Mouse (Mus musculus) lung, embryonic 14.5 days (tissue): ENCODE results near the gene Rrp8. TPM values are rescaled to one million over a fixed set of nuclear protein-coding genes. Genes with fewer than 3 reads are reported as not detected.
"Not testable (repeated sequence)": the region's sequence is repeated elsewhere in the genome, so short reads cannot be mapped to it uniquely, and the experiment has no call there.

Source experiments
- ATAC-seq: fragments of 200-750 bp; cut with Nextera tagmentation; 2 replicates; pipeline ENCODE4 v1.8.0; 2017; ENCODE audit warnings: mild to moderate bottlenecking, moderate TSS enrichment, moderate library complexity; ENCODE audit not compliant: insufficient read depth
- DNase-seq: peaks from one replicate; pipeline ENCODE4 v3.0.0-alpha.2; 2015
- H3K27ac ChIP-seq: fragments of 300-500 bp; sonication (generic); 2 replicates; pipeline ENCODE4 v1.5.1; 2014; ENCODE audit warnings: low read depth, mild to moderate bottlenecking, moderate library complexity
- H3K27me3 ChIP-seq: fragments of 300-500 bp; sonication (generic); 2 replicates; pipeline ENCODE4 v1.6.1; 2014; ENCODE audit warnings: low read length, control low read depth; ENCODE audit not compliant: insufficient read depth
- H3K36me3 ChIP-seq: fragments of 300-500 bp; sonication (generic); 2 replicates; pipeline ENCODE4 v1.6.1; 2014; ENCODE audit warnings: control low read depth; ENCODE audit not compliant: insufficient read depth
- H3K4me1 ChIP-seq: fragments of 300-500 bp; sonication (generic); 2 replicates; pipeline ENCODE4 v1.6.1; 2014; ENCODE audit warnings: antibody characterized with exemption, control low read depth; ENCODE audit not compliant: insufficient read depth
- H3K4me2 ChIP-seq: fragments of 300-500 bp; sonication (generic); 2 replicates; pipeline ENCODE4 v1.6.1; 2014; ENCODE audit warnings: mild to moderate bottlenecking
- H3K4me3 ChIP-seq: fragments of 300-500 bp; sonication (generic); 2 replicates; pipeline ENCODE4 v1.5.1; 2014; ENCODE audit warnings: low read depth, low read length
- H3K9ac ChIP-seq: fragments of 300-500 bp; sonication (generic); 2 replicates; pipeline ENCODE4 v1.6.1; 2014
- H3K9me3 ChIP-seq: fragments of 300-500 bp; sonication (generic); 2 replicates; pipeline ENCODE4 v1.6.1; 2016; ENCODE audit warnings: low read depth, low read length, control low read depth
- CTCF ChIP-seq: IDR thresholded peaks from 2 replicates; pipeline ENCODE4 v1.5.1; 2016; ENCODE audit warnings: antibody characterized with exemption, low read depth
- WGBS: fragments of 180-500 bp; shearing (Covaris S2); extraction: QIAGEN DNeasy Blood & Tissue Kit; methylation state at CpG from one replicate; pipeline ENCODE4 v1.1.7; 2014; 5-methylcytosine and 5-hydroxymethylcytosine counted together
- polyA plus RNA-seq: library from polyadenylated mRNA; unstranded; fragments of >200 nt; fragmentation: Nextera tagmentation; extraction: Ambion mirVana; gene quantifications from 2 replicates; pipeline ENCODE4 v1.2.1, GENCODE M21; 2014

The Rrp8 gene
- polyA plus RNA-seq, 1 experiment from 2014 or later = 45.2 TPM

- Histone ChIP-seq H3K4me1 (no peaks in the 10 kb centered on the region), H3K27me3 (no peaks in the 10 kb centered on the region), H3K9me3 (no peaks in the 10 kb centered on the region), H3K27ac (no peak overlapping the region), H3K4me2 (no peak overlapping the region), H3K4me3 (no peak overlapping the region), H3K9ac (no peak overlapping the region), H3K36me3 (peaks cover 18% of the 10 kb centered on the region; the same call in 1 of the 2 replicates)
- no peak for DNase-seq
- WGBS = 69% methylated on average over 2 of the region's 2 CpGs
- TF ChIP-seq CTCF = no peak
- ATAC-seq = no peak
Measured at GRCm38 (mm10) chr7:105747776-105748175, 10.6 kb upstream of the Rrp8 start.

DNA sequence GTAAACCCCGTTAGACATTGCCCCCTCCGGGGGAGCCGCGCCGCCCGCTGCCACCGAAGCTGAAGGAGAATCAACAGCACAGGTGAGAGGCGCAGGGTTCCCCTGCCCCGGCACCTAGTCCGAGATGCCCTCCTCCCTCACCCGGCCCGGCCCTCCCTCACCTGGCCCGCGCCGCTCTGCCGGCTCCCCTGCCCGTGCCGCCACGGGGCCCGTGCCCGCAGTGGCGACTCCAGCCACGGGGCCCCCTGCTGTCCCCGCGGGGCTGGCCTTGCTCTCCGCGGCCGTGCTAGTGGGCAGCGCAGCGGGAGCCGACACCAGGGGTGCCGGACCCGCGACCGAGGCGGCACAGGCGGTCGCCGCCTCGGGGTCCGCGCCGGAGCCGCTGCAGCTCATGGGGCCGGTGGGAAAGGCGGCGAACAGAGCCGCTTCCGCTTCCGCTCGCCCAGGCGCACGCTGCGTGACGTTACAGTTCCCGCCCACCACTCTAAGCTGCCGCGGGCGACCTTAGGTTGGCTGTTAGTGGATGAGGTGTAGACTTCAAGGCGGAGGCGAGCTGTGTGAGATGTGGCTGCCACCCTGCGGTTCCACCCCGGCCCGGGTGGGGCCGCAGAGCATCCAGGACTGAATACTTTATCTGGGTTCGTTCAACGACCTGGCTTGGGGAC lies 6.9 kb upstream of the Rrp8 start, which contains the start of gene Taf10:
Gene Taf10, minus strand, starts transcription at position 436 of the 665 bp plus-strand sequence.
- ATAC-seq = peak; percentile 97
- H3K4me3 ChIP-seq = peak within 1 kb of the TSS; percentile 88
- H3K36me3 ChIP-seq = peaks cover 43% of the 10 kb centered on the region

GRCm38 (mm10) chr7:105743246-105743925 lies 6.2 kb upstream of the Rrp8 start:
- peak; percentile 24 for DNase-seq
- H3K36me3 ChIP-seq = peaks cover 40% of the 10 kb centered on the region
- H3K4me1 ChIP-seq, ATAC-seq, H3K27me3 ChIP-seq, H3K9me3 ChIP-seq: not testable (repeated sequence)
- H3K4me2 ChIP-seq = peak overlapping the region; percentile 79
- H3K4me3 ChIP-seq = peak overlapping the region; percentile 88
- H3K9ac ChIP-seq = peak overlapping the region; percentile 91
- peak overlapping the region; percentile 80; the same call in 1 of the 2 replicates for H3K27ac ChIP-seq
- WGBS = 34% methylated on average over 20 of the region's 20 CpGs

More for the DNA sequence above, 6.9 kb upstream of the Rrp8 start, which contains the start of gene Taf10:
- Histone ChIP-seq H3K9ac (peak within 1 kb of the TSS; percentile 91), H3K4me2 (peak within 1 kb of the TSS; percentile 79), H3K4me1 (no peaks in the 10 kb centered on the region), H3K27ac (peak within 1 kb of the TSS; percentile 80), H3K9me3 (no peaks in the 10 kb centered on the region), H3K27me3 (no peaks in the 10 kb centered on the region)
- peak; percentile 53 for TF ChIP-seq CTCF
- WGBS = under 1% methylated on average over 66 of the region's 67 CpGs
- peak; percentile 96 for DNase-seq

GRCm38 (mm10) chr7:105742539-105743215 lies 5.5 kb upstream of the Rrp8 start:
- not testable (repeated sequence) for DNase-seq, H3K27me3 ChIP-seq, H3K27ac ChIP-seq, H3K9ac ChIP-seq, H3K9me3 ChIP-seq, ATAC-seq, H3K4me1 ChIP-seq
- 80% methylated on average over 7 of the region's 7 CpGs for WGBS
- Histone ChIP-seq H3K36me3 (peaks cover 35% of the 10 kb centered on the region), H3K4me3 (peak overlapping the region; percentile 88; the same call in 1 of the 2 replicates), H3K4me2 (peak overlapping the region; percentile 79)

DNA sequence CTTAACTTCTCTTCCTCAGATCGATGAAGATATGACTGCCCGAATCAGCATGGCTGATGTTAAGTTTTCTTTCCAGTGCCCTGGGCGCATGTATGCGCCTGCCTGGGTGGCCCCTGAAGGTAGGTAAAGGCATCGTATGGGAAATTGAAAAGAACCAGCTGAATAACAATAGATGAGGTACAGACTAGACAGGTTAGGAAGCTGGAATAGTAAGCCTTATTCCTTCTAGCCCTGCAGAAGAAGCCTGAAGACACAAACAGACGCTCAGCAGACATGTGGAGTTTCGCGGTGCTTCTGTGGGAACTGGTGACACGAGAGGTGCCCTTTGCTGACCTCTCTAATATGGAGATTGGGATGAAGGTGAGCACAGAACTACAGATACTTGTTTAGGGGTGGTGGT lies 4.8 kb upstream of the Rrp8 start:
- Histone ChIP-seq H3K9ac (no peak overlapping the region), H3K9me3 (no peaks in the 10 kb centered on the region), H3K4me1 (no peaks in the 10 kb centered on the region), H3K27me3 (no peaks in the 10 kb centered on the region), H3K27ac (no peak overlapping the region), H3K4me2 (no peak overlapping the region), H3K36me3 (peaks cover 35% of the 10 kb centered on the region), H3K4me3 (no peak overlapping the region)
- 88% methylated on average over 9 of the region's 9 CpGs for WGBS
- TF ChIP-seq CTCF = no peak
- DNase-seq (no peak), ATAC-seq (no peak)

GRCm38 (mm10) chr7:105740851-105741250 lies 3.7 kb upstream of the Rrp8 start:
- no peaks in the 10 kb centered on the region for H3K27me3 ChIP-seq
- H3K4me3 ChIP-seq = no peak overlapping the region
- no peak overlapping the region for H3K27ac ChIP-seq
- H3K9ac ChIP-seq = no peak overlapping the region
- peaks cover 35% of the 10 kb centered on the region for H3K36me3 ChIP-seq
- H3K4me1 ChIP-seq = no peaks in the 10 kb centered on the region
- no peak overlapping the region for H3K4me2 ChIP-seq
- DNase-seq (no peak), ATAC-seq (no peak)
- no peak for TF ChIP-seq CTCF
- no peaks in the 10 kb centered on the region for H3K9me3 ChIP-seq
- WGBS = 80% methylated on average over 6 of the region's 6 CpGs
